Mouse (Mus musculus) neural tube, embryonic 15.5 days (tissue): ENCODE results near the gene Syt12. TPM values are rescaled to one million over a fixed set of nuclear protein-coding genes. Genes with fewer than 3 reads are reported as not detected.

Source experiments
- ATAC-seq: fragments of 200-750 bp; cut with Nextera tagmentation; 2 replicates; pipeline ENCODE4 v1.8.0; 2017; ENCODE audit warnings: mild to moderate bottlenecking, moderate TSS enrichment, moderate library complexity; ENCODE audit not compliant: low FRiP score
- H3K27ac ChIP-seq: fragments of 300-500 bp; sonication (generic); replicated peaks from 2 replicates; pipeline ENCODE4 v1.5.1; 2015; ENCODE audit warnings: mild to moderate bottlenecking, inconsistent platforms
- H3K27me3 ChIP-seq: fragments of 300-500 bp; sonication (generic); replicated peaks from 2 replicates; pipeline ENCODE4 v1.6.1; 2015; ENCODE audit warnings: inconsistent platforms
- H3K36me3 ChIP-seq: fragments of 300-500 bp; sonication (generic); 2 replicates; pipeline ENCODE4 v1.6.1; 2015; ENCODE audit warnings: inconsistent platforms
- H3K4me1 ChIP-seq: fragments of 300-500 bp; sonication (generic); 2 replicates; pipeline ENCODE4 v1.6.1; 2015; ENCODE audit warnings: inconsistent platforms
- H3K4me2 ChIP-seq: fragments of 300-500 bp; sonication (generic); 2 replicates; pipeline ENCODE4 v1.6.1; 2015; ENCODE audit warnings: inconsistent platforms, mild to moderate bottlenecking, moderate library complexity
- H3K4me3 ChIP-seq: fragments of 300-500 bp; sonication (generic); replicated peaks from 2 replicates; pipeline ENCODE4 v1.5.1; 2015; ENCODE audit warnings: mild to moderate bottlenecking, inconsistent platforms
- H3K9ac ChIP-seq: fragments of 300-500 bp; sonication (generic); replicated peaks from 2 replicates; pipeline ENCODE4 v1.6.1; 2015; ENCODE audit warnings: mild to moderate bottlenecking, inconsistent platforms
- H3K9me3 ChIP-seq: fragments of 300-500 bp; sonication (generic); replicated peaks from 2 replicates; pipeline ENCODE4 v1.6.1; 2016; ENCODE audit warnings: inconsistent platforms
- WGBS: fragments of 180-500 bp; shearing (Covaris S2); methylation state at CpG from one replicate; pipeline ENCODE4 v1.1.7; 2015; ENCODE audit warnings: mixed read lengths; 5-methylcytosine and 5-hydroxymethylcytosine counted together
- polyA plus RNA-seq: library from polyadenylated mRNA; unstranded; fragments of >200 nt; fragmentation: Nextera tagmentation; extraction: Ambion mirVana; gene quantifications from 2 replicates; pipeline ENCODE4 v1.2.1, GENCODE M21; 2015

Gene Syt12
- polyA plus RNA-seq, 1 experiment from 2014 or later = 8.8 TPM

DNA sequence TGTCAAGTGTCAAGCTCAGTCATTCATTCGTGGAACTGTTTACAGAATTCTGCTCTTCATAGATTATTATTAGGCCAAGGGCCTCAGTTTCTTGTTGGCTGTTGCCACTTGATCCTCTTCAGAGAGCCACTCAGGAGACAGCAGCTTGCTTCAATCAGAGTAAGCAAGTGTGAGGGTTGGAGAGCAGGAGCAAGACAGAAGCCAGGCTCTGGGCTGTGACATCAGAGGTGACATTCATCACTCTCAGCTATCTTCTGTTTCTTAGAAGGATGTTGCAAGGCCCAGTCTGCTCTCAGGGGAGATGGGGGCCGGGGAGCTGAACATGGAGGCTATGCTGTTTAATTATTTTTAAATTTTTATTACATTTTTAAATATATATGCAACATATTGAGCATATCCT, 25.5 kb upstream of the Syt12 start:
- no peak overlapping the region for H3K27ac ChIP-seq
- peaks cover 6% of the 10 kb centered on the region for H3K4me1 ChIP-seq
- no peak overlapping the region for H3K9ac ChIP-seq
- no peaks in the 10 kb centered on the region for H3K9me3 ChIP-seq
- no peak for ATAC-seq
- no peaks in the 10 kb centered on the region for H3K36me3 ChIP-seq
- no peaks in the 10 kb centered on the region for H3K27me3 ChIP-seq
- no peak overlapping the region for H3K4me3 ChIP-seq
- WGBS = 68% methylated on average over 2 of the region's 2 CpGs
- no peak overlapping the region for H3K4me2 ChIP-seq

GRCm38 (mm10) chr19:4498062-4498933, 21.1 kb upstream of the Syt12 start, which contains the start of gene 2010003K11Rik:
2010003K11Rik (minus strand) TSS chr19:4498583.
- Histone ChIP-seq H3K4me3 (no peak within 1 kb of the TSS), H3K9me3 (no peaks in the 10 kb centered on the region), H3K4me2 (peak within 1 kb of the TSS; percentile 30; the same call in 1 of the 2 replicates), H3K27me3 (no peaks in the 10 kb centered on the region), H3K36me3 (no peaks in the 10 kb centered on the region), H3K4me1 (peaks cover 12% of the 10 kb centered on the region), H3K27ac (no peak within 1 kb of the TSS), H3K9ac (no peak within 1 kb of the TSS)
- ATAC-seq = no peak
- WGBS = 52% methylated on average over 16 of the region's 16 CpGs

DNA sequence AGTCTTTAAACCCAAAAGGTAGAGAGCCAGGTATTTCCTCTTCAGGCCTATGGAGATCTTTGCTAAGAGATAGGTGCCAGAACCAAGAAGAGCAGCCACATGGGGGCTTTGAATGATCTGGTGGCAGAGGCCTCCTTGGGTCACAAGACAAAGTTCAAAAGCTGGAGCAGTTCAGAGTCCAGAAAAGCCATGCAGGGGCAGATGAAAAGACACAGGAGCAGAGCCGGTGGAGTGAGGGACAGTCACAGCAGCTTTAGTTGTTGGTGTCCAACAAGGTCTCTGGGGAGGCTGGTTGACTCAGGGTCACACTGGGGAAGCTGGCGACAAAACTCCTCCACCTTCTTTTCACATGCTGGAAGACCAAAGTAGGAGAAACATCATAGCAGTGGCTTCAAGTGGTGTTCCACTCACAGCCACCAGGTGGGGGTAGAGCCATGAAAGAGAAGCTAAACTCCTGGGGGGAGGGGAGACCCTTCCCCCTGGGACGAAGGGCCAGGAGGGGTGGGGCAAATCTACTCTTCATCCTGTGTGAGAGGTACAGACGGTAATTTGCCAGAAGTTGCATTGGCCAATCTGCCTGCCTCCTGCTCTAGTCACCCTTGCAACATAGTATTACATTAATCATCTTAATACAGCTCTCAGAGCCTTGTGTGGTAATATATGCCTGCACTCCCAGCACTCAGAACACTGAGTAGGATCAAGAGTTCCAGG, 20.2 kb upstream of the Syt12 start:
- peaks cover 12% of the 10 kb centered on the region for H3K4me1 ChIP-seq
- H3K4me3 ChIP-seq = no peak overlapping the region
- H3K36me3 ChIP-seq = no peaks in the 10 kb centered on the region
- H3K27me3 ChIP-seq = no peaks in the 10 kb centered on the region
- ATAC-seq = peak; percentile 41; the same call in 1 of the 2 replicates
- no peaks in the 10 kb centered on the region for H3K9me3 ChIP-seq
- H3K9ac ChIP-seq = no peak overlapping the region
- H3K4me2 ChIP-seq = peak overlapping the region; percentile 30; the same call in 1 of the 2 replicates
- WGBS = 6% methylated on average over 4 of the region's 4 CpGs
- no peak overlapping the region for H3K27ac ChIP-seq

DNA sequence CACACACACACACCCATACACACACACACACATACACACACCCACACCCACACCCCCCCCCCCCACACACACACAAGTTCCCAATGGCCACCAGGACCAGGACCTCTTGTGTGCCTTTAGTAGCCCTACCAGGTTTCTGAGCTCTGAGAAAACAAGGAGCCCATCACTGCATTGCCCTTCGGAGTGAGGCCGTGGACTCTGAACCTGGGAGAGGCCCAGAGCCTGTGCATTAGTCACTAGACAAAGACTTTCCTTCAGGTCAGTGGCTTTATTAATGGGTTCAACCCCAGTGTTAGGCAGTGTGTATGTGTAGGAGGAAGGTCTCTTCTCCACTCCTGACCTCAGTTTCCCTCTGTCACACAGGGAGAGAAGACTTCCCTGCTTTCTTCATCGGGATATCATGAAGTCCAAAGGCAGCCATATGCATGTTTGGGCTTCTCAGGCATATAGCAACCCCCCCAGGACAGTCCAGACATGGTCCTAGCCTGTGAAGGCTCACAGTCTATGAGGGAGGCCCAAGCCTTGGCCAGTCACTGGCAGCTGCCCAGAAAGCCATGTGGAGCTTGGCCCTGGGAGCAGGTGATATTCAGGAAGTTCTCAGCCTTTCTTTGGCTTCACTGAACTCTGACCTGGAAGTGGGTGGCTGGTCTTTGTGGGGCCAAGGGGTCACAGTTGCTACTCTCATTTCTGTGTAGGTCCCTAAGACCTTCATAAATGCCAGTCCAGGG, 19.5 kb upstream of the Syt12 start:
- 77% methylated on average over 3 of the region's 3 CpGs for WGBS
- ATAC-seq = no peak
- no peak overlapping the region for H3K9ac ChIP-seq

DNA sequence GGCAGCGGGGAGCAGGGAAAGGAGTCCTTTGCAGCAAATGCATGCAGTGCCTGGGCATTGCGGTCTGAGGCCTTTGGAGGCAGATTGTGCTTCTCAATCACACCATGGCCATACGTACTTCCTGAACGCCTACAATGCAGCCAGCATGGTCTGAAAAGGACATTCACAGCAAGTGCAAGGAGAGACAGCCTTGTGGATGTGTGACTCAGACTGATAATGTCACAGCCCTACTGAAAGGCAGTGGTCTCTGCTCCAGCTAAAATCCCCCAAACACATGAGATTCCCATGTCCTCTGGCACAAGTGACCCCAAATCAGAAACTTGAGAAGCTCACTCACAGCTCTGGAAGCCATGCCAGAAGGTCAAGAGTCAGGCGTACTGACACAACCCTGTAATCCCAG, 18.6 kb upstream of the Syt12 start:
- Histone ChIP-seq H3K4me2 (no peak overlapping the region), H3K36me3 (no peaks in the 10 kb centered on the region), H3K27me3 (no peaks in the 10 kb centered on the region), H3K9ac (no peak overlapping the region), H3K27ac (no peak overlapping the region), H3K4me1 (peaks cover 12% of the 10 kb centered on the region), H3K4me3 (no peak overlapping the region), H3K9me3 (no peaks in the 10 kb centered on the region)
- ATAC-seq = no peak
- WGBS = 92% methylated on average over 5 of the region's 5 CpGs

More for the DNA sequence above, 19.5 kb upstream of the Syt12 start:
- Histone ChIP-seq H3K4me2 (no peak overlapping the region), H3K4me3 (no peak overlapping the region), H3K4me1 (peaks cover 12% of the 10 kb centered on the region), H3K9me3 (no peaks in the 10 kb centered on the region), H3K27ac (no peak overlapping the region), H3K36me3 (no peaks in the 10 kb centered on the region), H3K27me3 (no peaks in the 10 kb centered on the region)

DNA sequence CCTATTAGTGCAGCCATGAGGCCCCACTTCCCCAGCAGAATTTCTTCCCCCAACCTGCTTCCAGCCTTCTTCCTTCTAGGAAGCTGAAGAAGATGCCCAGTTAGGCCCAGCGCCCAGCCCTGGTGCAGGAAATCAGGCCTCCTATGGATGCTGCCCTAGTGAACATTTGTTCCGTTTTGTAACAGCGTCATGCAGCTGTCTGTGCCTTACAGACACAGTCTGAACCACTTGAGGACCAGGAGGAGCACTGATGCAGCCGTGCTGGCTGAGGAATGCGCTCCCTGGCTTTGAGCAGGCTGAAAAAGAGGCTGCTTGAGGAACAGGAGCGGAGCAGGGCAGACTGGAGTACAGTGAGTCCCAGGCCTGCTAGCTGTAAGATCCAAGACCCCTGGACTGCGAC, 17.5 kb upstream of the Syt12 start:
- H3K36me3 ChIP-seq = no peaks in the 10 kb centered on the region
- H3K27ac ChIP-seq = no peak overlapping the region
- 76% methylated on average over 7 of the region's 7 CpGs for WGBS
- no peaks in the 10 kb centered on the region for H3K27me3 ChIP-seq
- H3K9me3 ChIP-seq = no peaks in the 10 kb centered on the region
- H3K4me3 ChIP-seq = no peak overlapping the region
- H3K4me1 ChIP-seq = peaks cover 12% of the 10 kb centered on the region
- no peak overlapping the region for H3K4me2 ChIP-seq
- no peak for ATAC-seq
- H3K9ac ChIP-seq = no peak overlapping the region

DNA sequence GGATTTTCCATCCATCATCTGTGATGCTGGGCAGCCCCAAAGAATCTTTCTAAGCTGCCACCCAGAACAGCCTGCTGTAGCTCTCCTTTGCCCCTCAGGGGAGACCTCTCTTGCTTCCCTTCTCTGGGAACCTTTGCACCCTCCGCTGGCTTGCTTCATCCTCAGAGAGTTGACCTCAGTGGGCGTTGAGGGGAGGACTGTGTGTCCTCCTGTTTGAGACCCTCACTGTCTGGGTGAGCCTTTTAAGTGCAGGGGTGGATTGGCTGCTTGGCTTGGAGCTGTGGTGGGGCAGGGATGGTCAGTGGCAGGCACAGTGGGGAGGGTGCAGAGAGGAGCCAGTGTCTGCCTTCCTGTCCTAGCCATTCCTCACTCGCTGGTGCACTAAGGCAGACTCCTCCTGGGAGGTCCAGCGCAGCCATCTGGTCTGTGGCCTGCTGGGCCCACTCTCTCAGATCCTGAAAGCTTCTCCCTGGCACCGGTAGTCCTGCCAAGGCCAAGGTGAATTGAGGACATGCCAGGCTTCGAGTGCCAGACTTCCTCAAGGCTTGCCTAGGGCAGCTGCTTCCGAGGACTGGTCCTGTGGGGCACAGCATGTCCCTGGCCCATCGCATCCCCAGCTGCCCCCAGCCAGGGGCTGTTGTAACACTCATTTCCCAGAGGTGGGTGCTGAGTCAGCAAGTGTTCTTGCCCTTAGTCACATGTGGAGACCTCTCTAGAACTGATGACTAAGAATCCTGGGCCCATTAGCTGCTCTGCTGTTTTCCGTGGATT, 15.5 kb upstream of the Syt12 start:
- ATAC-seq = no peak
- H3K9ac ChIP-seq = no peak overlapping the region; the same call in 1 of the 2 replicates
- WGBS = 60% methylated on average over 9 of the region's 9 CpGs

DNA sequence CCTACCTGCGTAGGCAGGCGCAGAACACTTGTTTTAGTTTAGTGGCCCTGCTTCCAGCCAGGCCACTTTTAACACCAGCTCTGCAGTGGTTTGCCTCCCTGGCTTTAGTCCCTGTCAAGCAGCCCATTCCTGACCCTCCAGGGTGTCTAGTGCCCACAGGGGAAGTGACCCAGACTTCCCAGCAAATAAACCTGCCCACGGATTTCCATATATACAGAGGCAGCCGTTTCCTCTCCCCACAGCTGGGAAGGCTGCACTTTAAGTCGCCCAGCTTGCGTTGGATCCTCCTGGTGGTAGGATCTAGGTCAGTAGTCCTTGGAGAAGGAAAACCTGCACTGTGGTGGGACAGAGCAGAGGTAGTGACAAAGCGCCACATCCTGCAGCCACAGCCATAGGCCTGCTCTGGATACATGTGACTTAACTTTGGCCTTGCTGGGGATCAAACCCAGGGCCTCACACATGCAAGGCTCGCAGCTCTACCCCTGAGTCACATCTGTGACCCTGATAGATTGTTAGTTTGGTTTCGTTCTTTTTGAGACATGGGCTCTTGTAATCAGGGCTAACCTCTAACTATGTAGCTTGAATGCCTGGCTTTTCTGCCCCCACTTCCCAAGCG, 13.9 kb upstream of the Syt12 start:
- Histone ChIP-seq H3K4me2 (no peak overlapping the region), H3K4me1 (no peaks in the 10 kb centered on the region), H3K27ac (no peak overlapping the region), H3K4me3 (no peak overlapping the region), H3K27me3 (no peaks in the 10 kb centered on the region), H3K9me3 (no peaks in the 10 kb centered on the region), H3K36me3 (no peaks in the 10 kb centered on the region), H3K9ac (no peak overlapping the region)
- ATAC-seq = no peak
- WGBS = 76% methylated on average over 10 of the region's 10 CpGs

More for the DNA sequence above, 15.5 kb upstream of the Syt12 start:
- Histone ChIP-seq H3K4me2 (no peak overlapping the region), H3K36me3 (no peaks in the 10 kb centered on the region), H3K9me3 (no peaks in the 10 kb centered on the region), H3K27ac (no peak overlapping the region), H3K27me3 (no peaks in the 10 kb centered on the region), H3K4me3 (no peak overlapping the region), H3K4me1 (peaks cover 6% of the 10 kb centered on the region)

GRCm38 (mm10) chr19:4487877-4488276, 10.6 kb upstream of the Syt12 start:
- H3K4me3 ChIP-seq = no peak overlapping the region
- no peak overlapping the region for H3K27ac ChIP-seq
- H3K9me3 ChIP-seq = no peaks in the 10 kb centered on the region
- H3K9ac ChIP-seq = no peak overlapping the region
- no peak for ATAC-seq
- WGBS = 89% methylated on average over 2 of the region's 2 CpGs
- no peaks in the 10 kb centered on the region for H3K36me3 ChIP-seq
- no peaks in the 10 kb centered on the region for H3K4me1 ChIP-seq
- no peaks in the 10 kb centered on the region for H3K27me3 ChIP-seq
- H3K4me2 ChIP-seq = no peak overlapping the region

DNA sequence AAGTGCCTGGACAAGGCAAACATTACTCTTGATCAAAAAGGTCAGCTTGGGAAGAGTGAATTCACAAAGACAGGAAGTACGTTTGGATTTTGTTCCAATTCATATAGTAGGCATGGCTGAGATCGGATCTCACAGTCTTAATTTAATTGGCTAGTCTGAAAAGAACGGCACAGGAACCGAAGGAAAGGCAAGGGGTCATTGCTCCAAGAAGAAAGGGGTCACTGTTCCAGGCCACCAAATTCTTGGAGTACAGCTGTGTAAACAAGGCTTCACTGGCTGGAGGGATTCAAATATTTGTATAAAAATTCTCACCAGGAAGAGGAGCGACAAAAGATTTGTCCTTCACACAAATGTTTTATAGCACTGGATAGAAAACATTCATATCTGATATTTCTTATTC, 7.8 kb upstream of the Syt12 start:
- WGBS = 66% methylated on average over 5 of the region's 5 CpGs
- no peaks in the 10 kb centered on the region for H3K36me3 ChIP-seq

More for the DNA sequence above, 7.8 kb upstream of the Syt12 start:
- H3K4me3 ChIP-seq = no peak overlapping the region
- H3K4me2 ChIP-seq = no peak overlapping the region
- no peaks in the 10 kb centered on the region for H3K27me3 ChIP-seq
- no peak for ATAC-seq
- no peak overlapping the region for H3K9ac ChIP-seq
- H3K4me1 ChIP-seq = no peaks in the 10 kb centered on the region
- no peaks in the 10 kb centered on the region for H3K9me3 ChIP-seq
- H3K27ac ChIP-seq = no peak overlapping the region
